Mouse (Mus musculus): ENCODE measurements around the gene Gm21885. TPM values are rescaled to one million over a fixed set of nuclear protein-coding genes. Genes with fewer than 3 reads are reported as not detected.
A peak's percentile ranks its signal among the peaks of the same experiment; 100 is the strongest.

The Gm21885 gene
- under 1 TPM; 0.30 to 0.44 TPM for total RNA-seq (2021)
- not detected in 2 replicates for polyA plus RNA-seq (2012; rRNA removed)
- long read RNA-seq: 0 reads

GRCm38 (mm10) chr11:94281199-94282181, at the start of gene Gm21885:
Gm21885 (plus strand) TSS chr11:94281873.
- WGBS: 59% methylated on average over 11 of the region's 11 CpGs
- Histone ChIP-seq H3K9ac (ENCODE audit: low read depth, low read length) (no peak within 1 kb of the TSS), H3K79me2 (replicated peaks; ENCODE audit: control insufficient read depth, insufficient read depth, low read length) (no peaks in the 10 kb centered on the region), H3K4me1 (ENCODE audit: control insufficient read depth, insufficient read depth, low read length) (peaks cover 5% of the 10 kb centered on the region), H3K27me3 (ENCODE audit: control insufficient read depth, insufficient read depth, low read length) (no peaks in the 10 kb centered on the region), H3K27ac (peak within 1 kb of the TSS; percentile 26), H3K4me3 (no peak within 1 kb of the TSS), H3K36me3 (ENCODE audit: control insufficient read depth, insufficient read depth, low read length) (no peaks in the 10 kb centered on the region)
- DNase-seq: peak; percentile 41 to 54
- intact Hi-C loops (cut with DNase I): no loop called here
- 0 out of 2 replicates have a peak, but pooled peaks have one; percentile 22 for TF ChIP-seq EP300 (IDR thresholded peaks at IDR 0.05; ENCODE audit: insufficient read depth, low read depth, low read length)
- no peak for TF ChIP-seq CTCF (IDR thresholded peaks at IDR 0.05)

- intact Hi-C loops (cut with DNase I): no loop called here
- peak overlapping the region; percentile 37; the same call in 1 of the 2 replicates for H3K9ac ChIP-seq (ENCODE audit: low read depth, low read length)
- TF ChIP-seq EP300 (IDR thresholded peaks at IDR 0.05; ENCODE audit: insufficient read depth, low read depth, low read length) (peak; percentile 95), CTCF (IDR thresholded peaks at IDR 0.05) (no peak)
- no peaks in the 10 kb centered on the region for H3K27me3 ChIP-seq (ENCODE audit: control insufficient read depth, insufficient read depth, low read length)
- peaks cover 17% of the 10 kb centered on the region for H3K4me1 ChIP-seq (ENCODE audit: control insufficient read depth, insufficient read depth, low read length)
- DNase-seq: peak; percentile 46 to 71
- no peak overlapping the region for H3K4me3 ChIP-seq
- no peaks in the 10 kb centered on the region for H3K79me2 ChIP-seq (replicated peaks; ENCODE audit: control insufficient read depth, insufficient read depth, low read length)
- peak overlapping the region; percentile 89 for H3K27ac ChIP-seq
- H3K36me3 ChIP-seq (ENCODE audit: control insufficient read depth, insufficient read depth, low read length): no peaks in the 10 kb centered on the region
- WGBS: 50% methylated on average over 6 of the region's 6 CpGs
Measured at GRCm38 (mm10) chr11:94233405-94233804, 48.3 kb upstream of the Gm21885 start.

GRCm38 (mm10) chr11:94234380-94234779, 47.3 kb upstream of the Gm21885 start:
- H3K36me3 ChIP-seq (ENCODE audit: control insufficient read depth, insufficient read depth, low read length): no peaks in the 10 kb centered on the region
- peaks cover 17% of the 10 kb centered on the region for H3K4me1 ChIP-seq (ENCODE audit: control insufficient read depth, insufficient read depth, low read length)
- no peak overlapping the region for H3K27ac ChIP-seq
- intact Hi-C loops (cut with DNase I): no loop called here
- TF ChIP-seq POLR2A (IDR thresholded peaks at IDR 0.05; ENCODE audit: insufficient read depth, low read depth, low read length) (no peak), CTCF (IDR thresholded peaks at IDR 0.05) (no peak), EP300 (IDR thresholded peaks at IDR 0.05; ENCODE audit: insufficient read depth, low read depth, low read length) (no peak)
- no peaks in the 10 kb centered on the region for H3K79me2 ChIP-seq (replicated peaks; ENCODE audit: control insufficient read depth, insufficient read depth, low read length)
- no peaks in the 10 kb centered on the region for H3K27me3 ChIP-seq (ENCODE audit: control insufficient read depth, insufficient read depth, low read length)
- H3K9ac ChIP-seq (ENCODE audit: low read depth, low read length): no peak overlapping the region
- no peak overlapping the region for H3K4me3 ChIP-seq
- WGBS: 81% methylated on average over 12 of the region's 12 CpGs
- DNase-seq: no peak

GRCm38 (mm10) chr11:94234857-94235256, 46.8 kb upstream of the Gm21885 start:
- intact Hi-C loops (cut with DNase I): no loop called here
- no peak overlapping the region for H3K9ac ChIP-seq (ENCODE audit: low read depth, low read length)
- H3K27ac ChIP-seq: no peak overlapping the region
- no peaks in the 10 kb centered on the region for H3K27me3 ChIP-seq (ENCODE audit: control insufficient read depth, insufficient read depth, low read length)
- H3K36me3 ChIP-seq (ENCODE audit: control insufficient read depth, insufficient read depth, low read length): no peaks in the 10 kb centered on the region
- H3K79me2 ChIP-seq (replicated peaks; ENCODE audit: control insufficient read depth, insufficient read depth, low read length): no peaks in the 10 kb centered on the region
- DNase-seq: no peak
- H3K4me1 ChIP-seq (ENCODE audit: control insufficient read depth, insufficient read depth, low read length): peaks cover 15% of the 10 kb centered on the region
- H3K4me3 ChIP-seq: no peak overlapping the region
- WGBS: 92% methylated on average over 8 of the region's 8 CpGs
- no peak for TF ChIP-seq CTCF (IDR thresholded peaks at IDR 0.05)
- no peak for TF ChIP-seq POLR2A (IDR thresholded peaks at IDR 0.05; ENCODE audit: insufficient read depth, low read depth, low read length)
- TF ChIP-seq EP300 (IDR thresholded peaks at IDR 0.05; ENCODE audit: insufficient read depth, low read depth, low read length): no peak

GRCm38 (mm10) chr11:94236074-94236473, 45.6 kb upstream of the Gm21885 start:
- DNase-seq: peak; percentile 66 to 71
- Histone ChIP-seq H3K27ac (no peak overlapping the region), H3K4me3 (no peak overlapping the region), H3K4me1 (ENCODE audit: control insufficient read depth, insufficient read depth, low read length) (peaks cover 15% of the 10 kb centered on the region), H3K9ac (ENCODE audit: low read depth, low read length) (no peak overlapping the region), H3K79me2 (replicated peaks; ENCODE audit: control insufficient read depth, insufficient read depth, low read length) (no peaks in the 10 kb centered on the region), H3K36me3 (ENCODE audit: control insufficient read depth, insufficient read depth, low read length) (no peaks in the 10 kb centered on the region), H3K27me3 (ENCODE audit: control insufficient read depth, insufficient read depth, low read length) (no peaks in the 10 kb centered on the region)
- intact Hi-C loops (cut with DNase I): loop anchor here (1.0 to 2.0 kb wide), 3 partner anchors 41 to 251 kb away; partner anchors contain the start of gene Spata20
- TF ChIP-seq EP300 (IDR thresholded peaks at IDR 0.05; ENCODE audit: insufficient read depth, low read depth, low read length) (peak; percentile 89; the same call in 1 of the 2 replicates), POLR2A (IDR thresholded peaks at IDR 0.05; ENCODE audit: insufficient read depth, low read depth, low read length) (no peak), CTCF (IDR thresholded peaks at IDR 0.05) (peak; percentile 92)
- 31% methylated on average over 3 of the region's 3 CpGs for WGBS

- intact Hi-C loops (cut with DNase I): no loop called here
- no peak for DNase-seq
- WGBS: 96% methylated on average over 8 of the region's 8 CpGs
- Histone ChIP-seq H3K36me3 (ENCODE audit: control insufficient read depth, insufficient read depth, low read length) (no peaks in the 10 kb centered on the region), H3K79me2 (replicated peaks; ENCODE audit: control insufficient read depth, insufficient read depth, low read length) (no peaks in the 10 kb centered on the region), H3K27me3 (ENCODE audit: control insufficient read depth, insufficient read depth, low read length) (no peaks in the 10 kb centered on the region), H3K4me3 (no peak overlapping the region), H3K9ac (ENCODE audit: low read depth, low read length) (no peak overlapping the region), H3K4me1 (ENCODE audit: control insufficient read depth, insufficient read depth, low read length) (peaks cover 2% of the 10 kb centered on the region), H3K27ac (no peak overlapping the region)
- TF ChIP-seq POLR2A (IDR thresholded peaks at IDR 0.05; ENCODE audit: insufficient read depth, low read depth, low read length) (no peak), CTCF (IDR thresholded peaks at IDR 0.05) (no peak), EP300 (IDR thresholded peaks at IDR 0.05; ENCODE audit: insufficient read depth, low read depth, low read length) (no peak)
Measured at GRCm38 (mm10) chr11:94238786-94239185, 42.9 kb upstream of the Gm21885 start.
